Mouse (Mus musculus) heart, embryonic 10.5 days (tissue): Measurements from ENCODE around the gene Pld3. TPM values are rescaled to one million over a fixed set of nuclear protein-coding genes. Genes with fewer than 3 reads are reported as not detected.
A peak's percentile ranks its signal among the peaks of the same experiment; 100 is the strongest.

Source experiments
- DNase-seq: peaks from one replicate; pipeline ENCODE4 v3.0.0-alpha.2; 2017; ENCODE audit warnings: low spot score
- H3K27ac ChIP-seq: fragments of 300-500 bp; sonication (generic); 2 replicates; pipeline ENCODE4 v1.5.1; 2016; ENCODE audit warnings: mild to moderate bottlenecking
- H3K27me3 ChIP-seq: fragments of 300-500 bp; sonication (generic); 2 replicates; pipeline ENCODE4 v1.6.1; 2016; ENCODE audit warnings: mild to moderate bottlenecking; ENCODE audit not compliant: poor library complexity, insufficient read depth, severe bottlenecking
- H3K36me3 ChIP-seq: fragments of 300-500 bp; sonication (generic); 2 replicates; pipeline ENCODE4 v1.6.1; 2016; ENCODE audit warnings: mild to moderate bottlenecking, moderate library complexity
- H3K4me1 ChIP-seq: fragments of 300-500 bp; sonication (generic); 2 replicates; pipeline ENCODE4 v1.6.1; 2016; ENCODE audit warnings: mild to moderate bottlenecking
- H3K4me3 ChIP-seq: fragments of 300-500 bp; sonication (generic); 2 replicates; pipeline ENCODE4 v1.5.1; 2016; ENCODE audit warnings: mild to moderate bottlenecking, moderate library complexity
- H3K9me3 ChIP-seq: fragments of 300-500 bp; sonication (generic); 2 replicates; pipeline ENCODE4 v1.6.1; 2016; ENCODE audit warnings: mild to moderate bottlenecking, moderate library complexity
- WGBS: fragments of 180-500 bp; shearing (Covaris S2); methylation state at CpG from one replicate; pipeline ENCODE4 v1.1.7; 2016; 5-methylcytosine and 5-hydroxymethylcytosine counted together
- polyA plus RNA-seq: library from polyadenylated mRNA; unstranded; fragments of >200 nt; fragmentation: Nextera tagmentation; extraction: Ambion mirVana; gene quantifications from 2 replicates; pipeline ENCODE4 v1.2.1, GENCODE M21; 2016

The Pld3 gene
- polyA plus RNA-seq, 1 experiment from 2014 or later: 54.1 TPM

DNA sequence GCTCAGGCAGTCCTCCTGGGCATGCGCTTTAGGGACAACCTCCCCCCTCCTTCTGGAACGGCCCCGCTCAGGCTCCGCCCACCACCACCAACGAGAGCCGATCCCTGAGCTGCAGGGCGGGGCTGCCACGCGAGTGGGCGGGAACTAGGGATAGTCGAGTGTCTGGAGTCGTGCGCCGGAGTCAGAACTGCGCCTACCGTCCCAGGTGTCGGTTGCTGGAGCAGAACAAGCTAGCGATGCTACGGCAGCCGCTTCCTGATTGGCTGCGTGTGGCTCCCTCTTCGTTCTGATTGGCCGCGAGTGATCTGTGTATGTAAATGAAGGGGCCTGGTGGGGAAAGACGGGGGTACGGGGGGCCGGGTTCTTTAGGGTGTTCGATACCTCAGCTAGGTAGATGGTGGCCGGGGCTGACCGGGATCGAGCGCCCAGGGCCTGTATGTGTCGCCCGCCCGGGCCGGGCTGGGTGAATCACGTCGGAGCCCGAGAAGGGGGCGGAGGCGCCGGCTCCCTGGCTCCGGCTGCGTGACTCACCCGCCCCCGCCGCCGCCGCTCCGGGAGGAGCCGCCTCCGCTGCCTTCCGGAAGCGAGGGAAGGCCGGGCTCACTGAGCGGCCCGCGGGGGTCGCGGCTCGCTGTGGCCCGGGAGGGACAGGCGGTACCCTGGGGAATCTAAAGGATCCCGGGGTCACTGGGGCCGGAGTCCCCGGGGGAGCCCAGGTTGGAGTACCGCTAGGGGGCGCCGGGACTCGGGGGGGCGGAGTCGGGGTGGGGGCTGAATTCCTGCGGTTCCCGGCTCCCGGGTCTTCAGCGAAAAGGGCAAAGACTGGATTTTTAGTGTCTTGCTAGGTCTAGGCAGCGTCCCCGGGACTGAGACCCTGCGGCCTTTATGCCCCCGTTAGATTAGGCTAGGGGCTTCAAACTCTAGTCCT lies 66.0 kb downstream of the Pld3 start, which contains the start of gene Sertad1:
TSS of gene Sertad1 (plus strand) at position 141 of the 928 bp plus-strand sequence.
- DNase-seq: peak; percentile 100
- under 1% methylated on average over 80 of the region's 80 CpGs for WGBS
- Histone ChIP-seq H3K27me3 (no peaks in the 10 kb centered on the region), H3K27ac (peak within 1 kb of the TSS; percentile 97), H3K4me3 (peak within 1 kb of the TSS; percentile 81), H3K9me3 (no peaks in the 10 kb centered on the region), H3K36me3 (peaks cover 14% of the 10 kb centered on the region), H3K4me1 (peaks cover 51% of the 10 kb centered on the region)

GRCm38 (mm10) chr7:27486102-27486769 lies 66.8 kb downstream of the Pld3 start:
- Histone ChIP-seq H3K9me3 (no peaks in the 10 kb centered on the region), H3K4me3 (peak overlapping the region; percentile 81), H3K36me3 (peaks cover 14% of the 10 kb centered on the region), H3K27me3 (no peaks in the 10 kb centered on the region), H3K4me1 (peaks cover 51% of the 10 kb centered on the region), H3K27ac (peak overlapping the region; percentile 97)
- no peak for DNase-seq
- WGBS: 3% methylated on average over 13 of the region's 13 CpGs

GRCm38 (mm10) chr7:27483860-27484259 lies 69.2 kb downstream of the Pld3 start:
- no peak overlapping the region for H3K27ac ChIP-seq
- H3K27me3 ChIP-seq: no peaks in the 10 kb centered on the region
- no peaks in the 10 kb centered on the region for H3K9me3 ChIP-seq
- peaks cover 36% of the 10 kb centered on the region for H3K4me1 ChIP-seq
- no peak overlapping the region for H3K4me3 ChIP-seq
- 91% methylated on average over 4 of the region's 4 CpGs for WGBS
- H3K36me3 ChIP-seq: 0 out of 2 replicates have a peak, but pooled peaks cover 2% of the 10 kb centered on the region
- DNase-seq: no peak

Other genes with a start within 250 kb of the Pld3 start
- gene Ltbp4, start 215.5 kb downstream of the Pld3 start, polyA plus RNA-seq: 19.2 and 23.6 TPM in 2 replicates
- gene Shkbp1, start 197.2 kb downstream of the Pld3 start, polyA plus RNA-seq: 48.3 and 50.4 TPM in 2 replicates
- 1.3 and 2.1 TPM in 2 replicates for gene Gm20479, start 195.8 kb downstream of the Pld3 start, polyA plus RNA-seq
- 0.40 and 0.46 TPM in 2 replicates for gene Sptbn4, start 105.5 kb downstream of the Pld3 start, polyA plus RNA-seq
- gene Blvrb, start 105.2 kb downstream of the Pld3 start, polyA plus RNA-seq: 88.8 and 94.6 TPM in 2 replicates
- 19.0 and 23.8 TPM in 2 replicates for gene Sertad3, start 79.5 kb downstream of the Pld3 start, polyA plus RNA-seq
- 34.8 and 38.9 TPM in 2 replicates for gene Sertad1, start 66.3 kb downstream of the Pld3 start, polyA plus RNA-seq
- 2.4 and 2.8 TPM in 2 replicates for gene Prx, start 53.9 kb downstream of the Pld3 start, polyA plus RNA-seq
- 0.54 and 0.59 TPM in 2 replicates for gene Hipk4, start 30.0 kb downstream of the Pld3 start, polyA plus RNA-seq
- gene 2310022A10Rik, start within 50 bp of the Pld3 start, polyA plus RNA-seq: 36.3 and 37.4 TPM in 2 replicates
- gene Akt2, start 38.3 kb upstream of the Pld3 start, polyA plus RNA-seq: 94.8 and 106 TPM in 2 replicates
- gene Ttc9b, start 100.7 kb upstream of the Pld3 start, polyA plus RNA-seq: not detected in 2 replicates
- gene Map3k10, start 121.4 kb upstream of the Pld3 start, polyA plus RNA-seq: 4.5 and 10.6 TPM in 2 replicates
- gene Zfp607b, start 136.1 kb upstream of the Pld3 start, polyA plus RNA-seq: 1.6 and 2.5 TPM in 2 replicates
- 23.8 and 28.7 TPM in 2 replicates for gene Zfp60, start 178.2 kb upstream of the Pld3 start, polyA plus RNA-seq